Mouse (Mus musculus): ENCODE measurements around the gene Decr2. TPM values are rescaled to one million over a fixed set of nuclear protein-coding genes. Genes with fewer than 3 reads are reported as not detected.
"Not testable (repeated sequence)": the region's sequence is repeated elsewhere in the genome, so short reads cannot be mapped to it uniquely, and the experiment has no call there.

The Decr2 gene
- polyA plus RNA-seq, 1 experiment, result 24.3 TPM

- no peak overlapping the region for H3K9ac ChIP-seq (ENCODE audit: low read depth, poor library complexity, severe bottlenecking)
- TF ChIP-seq POLR2A (IDR thresholded peaks at IDR 0.05; ENCODE audit: insufficient read depth, low read length) (no peak), EP300 (IDR thresholded peaks at IDR 0.05; ENCODE audit: insufficient read depth, low read depth, low read length) (no peak), CTCF (IDR thresholded peaks at IDR 0.05; ENCODE audit: low read depth, low read length) (no peak)
- H3K9me3 ChIP-seq (replicated peaks; ENCODE audit: control insufficient read depth, insufficient read depth, low read length, poor library complexity, severe bottlenecking), result no peaks in the 10 kb centered on the region
- no peak overlapping the region for H3K4me3 ChIP-seq (ENCODE audit: low read depth, low read length)
- no peak overlapping the region for H3K27ac ChIP-seq (ENCODE audit: insufficient read depth, low read length)
- no peaks in the 10 kb centered on the region for H3K36me3 ChIP-seq (ENCODE audit: control insufficient read depth, insufficient read depth, low read length, poor library complexity, severe bottlenecking)
- H3K27me3 ChIP-seq (ENCODE audit: control insufficient read depth, insufficient read depth, low read length, poor library complexity, severe bottlenecking), result no peaks in the 10 kb centered on the region
- H3K4me1 ChIP-seq (ENCODE audit: control insufficient read depth, insufficient read depth, low read length), result no peaks in the 10 kb centered on the region
Observed at GRCm38 (mm10) chr17:26046253-26046997, 43.7 kb downstream of the Decr2 start.

GRCm38 (mm10) chr17:26045285-26045684, 44.9 kb downstream of the Decr2 start:
- Histone ChIP-seq H3K27me3 (ENCODE audit: control insufficient read depth, insufficient read depth, low read length, poor library complexity, severe bottlenecking) (no peaks in the 10 kb centered on the region), H3K36me3 (ENCODE audit: control insufficient read depth, insufficient read depth, low read length, poor library complexity, severe bottlenecking) (no peaks in the 10 kb centered on the region), H3K9me3 (replicated peaks; ENCODE audit: control insufficient read depth, insufficient read depth, low read length, poor library complexity, severe bottlenecking) (no peaks in the 10 kb centered on the region), H3K27ac (ENCODE audit: insufficient read depth, low read length) (no peak overlapping the region), H3K4me3 (ENCODE audit: low read depth, low read length) (no peak overlapping the region), H3K9ac (ENCODE audit: low read depth, poor library complexity, severe bottlenecking) (no peak overlapping the region), H3K4me1 (ENCODE audit: control insufficient read depth, insufficient read depth, low read length) (no peaks in the 10 kb centered on the region)
- TF ChIP-seq EP300 (IDR thresholded peaks at IDR 0.05; ENCODE audit: insufficient read depth, low read depth, low read length), result no peak

- Histone ChIP-seq H3K4me3 (ENCODE audit: low read depth, low read length) (no peak overlapping the region), H3K9me3 (replicated peaks; ENCODE audit: control insufficient read depth, insufficient read depth, low read length, poor library complexity, severe bottlenecking) (no peaks in the 10 kb centered on the region), H3K4me1 (ENCODE audit: control insufficient read depth, insufficient read depth, low read length) (no peaks in the 10 kb centered on the region), H3K27me3 (ENCODE audit: control insufficient read depth, insufficient read depth, low read length, poor library complexity, severe bottlenecking) (no peaks in the 10 kb centered on the region), H3K27ac (ENCODE audit: insufficient read depth, low read length) (no peak overlapping the region), H3K36me3 (ENCODE audit: control insufficient read depth, insufficient read depth, low read length, poor library complexity, severe bottlenecking) (no peaks in the 10 kb centered on the region), H3K9ac (ENCODE audit: low read depth, poor library complexity, severe bottlenecking) (no peak overlapping the region)
- TF ChIP-seq POLR2A (IDR thresholded peaks at IDR 0.05; ENCODE audit: insufficient read depth, low read length) (no peak), EP300 (IDR thresholded peaks at IDR 0.05; ENCODE audit: insufficient read depth, low read depth, low read length) (no peak), CTCF (IDR thresholded peaks at IDR 0.05; ENCODE audit: low read depth, low read length) (no peak)
Observed at GRCm38 (mm10) chr17:26043249-26043636, 46.9 kb downstream of the Decr2 start.

DNA sequence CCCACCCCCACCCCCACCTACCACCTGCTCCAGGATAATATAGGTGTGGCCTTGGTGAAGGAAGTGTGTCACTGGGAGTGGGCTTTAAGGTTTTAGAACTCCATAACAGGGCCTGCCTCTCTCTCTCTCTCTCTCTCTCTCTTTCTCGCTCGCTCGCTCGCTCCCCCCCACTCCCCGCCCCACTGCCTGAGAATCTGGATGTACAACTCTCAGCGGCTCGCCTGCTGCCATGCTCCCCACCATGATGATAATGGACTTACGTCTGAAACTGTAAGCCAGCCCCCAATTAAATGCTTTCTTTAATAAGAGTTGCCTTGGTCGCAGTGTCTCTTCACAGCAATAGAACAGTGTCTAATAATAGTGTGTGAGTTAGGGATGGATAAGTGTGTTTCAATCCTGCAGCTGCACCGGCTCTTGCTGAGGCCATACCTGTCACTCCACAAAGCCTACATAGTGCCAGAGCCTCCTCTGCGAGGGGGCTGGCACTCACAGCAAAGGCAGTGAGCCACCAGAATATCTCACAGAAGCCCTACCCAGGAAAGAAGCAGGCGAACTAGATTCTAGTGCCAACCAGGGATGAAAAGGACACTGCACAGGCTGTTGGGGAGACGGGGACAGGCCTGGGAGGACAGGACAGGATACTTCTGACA, 47.4 kb downstream of the Decr2 start:
- Histone ChIP-seq H3K9me3 (replicated peaks; ENCODE audit: control insufficient read depth, insufficient read depth, low read length, poor library complexity, severe bottlenecking) (no peaks in the 10 kb centered on the region), H3K4me1 (ENCODE audit: control insufficient read depth, insufficient read depth, low read length) (no peaks in the 10 kb centered on the region), H3K27me3 (ENCODE audit: control insufficient read depth, insufficient read depth, low read length, poor library complexity, severe bottlenecking) (no peaks in the 10 kb centered on the region), H3K9ac (ENCODE audit: low read depth, poor library complexity, severe bottlenecking) (no peak overlapping the region), H3K27ac (ENCODE audit: insufficient read depth, low read length) (no peak overlapping the region), H3K36me3 (ENCODE audit: control insufficient read depth, insufficient read depth, low read length, poor library complexity, severe bottlenecking) (no peaks in the 10 kb centered on the region), H3K4me3 (ENCODE audit: low read depth, low read length) (no peak overlapping the region)
- TF ChIP-seq CTCF (IDR thresholded peaks at IDR 0.05; ENCODE audit: low read depth, low read length) (no peak), EP300 (IDR thresholded peaks at IDR 0.05; ENCODE audit: insufficient read depth, low read depth, low read length) (no peak), POLR2A (IDR thresholded peaks at IDR 0.05; ENCODE audit: insufficient read depth, low read length) (no peak)

GRCm38 (mm10) chr17:26041111-26041802, 48.9 kb downstream of the Decr2 start:
- no peak overlapping the region for H3K9ac ChIP-seq (ENCODE audit: low read depth, poor library complexity, severe bottlenecking)
- H3K27me3 ChIP-seq (ENCODE audit: control insufficient read depth, insufficient read depth, low read length, poor library complexity, severe bottlenecking), result no peaks in the 10 kb centered on the region
- H3K4me1 ChIP-seq (ENCODE audit: control insufficient read depth, insufficient read depth, low read length), result no peaks in the 10 kb centered on the region
- H3K27ac ChIP-seq (ENCODE audit: insufficient read depth, low read length), result no peak overlapping the region
- no peak overlapping the region for H3K4me3 ChIP-seq (ENCODE audit: low read depth, low read length)
- no peaks in the 10 kb centered on the region for H3K36me3 ChIP-seq (ENCODE audit: control insufficient read depth, insufficient read depth, low read length, poor library complexity, severe bottlenecking)
- H3K9me3 ChIP-seq (replicated peaks; ENCODE audit: control insufficient read depth, insufficient read depth, low read length, poor library complexity, severe bottlenecking), result no peaks in the 10 kb centered on the region
- TF ChIP-seq CTCF (IDR thresholded peaks at IDR 0.05; ENCODE audit: low read depth, low read length) (peak; percentile 99), POLR2A (IDR thresholded peaks at IDR 0.05; ENCODE audit: insufficient read depth, low read length) (no peak)

DNA sequence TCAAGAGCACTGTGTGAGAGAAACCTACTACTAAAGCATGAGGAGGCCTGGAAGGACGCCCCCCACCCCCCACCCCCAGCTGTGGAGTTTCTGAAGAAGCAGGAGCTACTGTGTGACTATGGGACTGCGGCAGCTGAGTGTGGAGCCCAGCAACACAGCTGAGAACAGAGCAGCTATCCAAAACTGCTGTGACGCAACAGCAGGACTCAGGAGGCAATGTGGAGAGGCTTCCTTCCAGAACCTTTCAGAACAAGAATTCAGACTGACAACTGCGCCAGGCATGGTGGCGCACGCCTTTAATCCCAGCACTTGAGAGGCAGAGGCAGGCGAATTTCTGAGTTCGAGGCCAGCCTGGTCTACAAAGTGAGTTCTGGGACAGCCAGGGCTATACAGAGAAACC, 49.4 kb downstream of the Decr2 start:
- H3K4me1 ChIP-seq (ENCODE audit: control insufficient read depth, insufficient read depth, low read length); H3K27ac ChIP-seq (ENCODE audit: insufficient read depth, low read length); H3K9me3 ChIP-seq (replicated peaks; ENCODE audit: control insufficient read depth, insufficient read depth, low read length, poor library complexity, severe bottlenecking); H3K9ac ChIP-seq (ENCODE audit: low read depth, poor library complexity, severe bottlenecking); H3K36me3 ChIP-seq (ENCODE audit: control insufficient read depth, insufficient read depth, low read length, poor library complexity, severe bottlenecking); H3K27me3 ChIP-seq (ENCODE audit: control insufficient read depth, insufficient read depth, low read length, poor library complexity, severe bottlenecking); H3K4me3 ChIP-seq (ENCODE audit: low read depth, low read length): not testable (repeated sequence)

Data from ES-Bruce4 (cell line).